Mouse (Mus musculus): ENCODE measurements at regions not wholly inside any gene's neighbourhood (a gene's known extent, or its start where the extent isn't known, plus 50 kb on each side); places are given as distances from the start of the nearest gene placed in this dataset.
A peak's percentile ranks its signal among the peaks of the same experiment; 100 is the strongest.

DNA sequence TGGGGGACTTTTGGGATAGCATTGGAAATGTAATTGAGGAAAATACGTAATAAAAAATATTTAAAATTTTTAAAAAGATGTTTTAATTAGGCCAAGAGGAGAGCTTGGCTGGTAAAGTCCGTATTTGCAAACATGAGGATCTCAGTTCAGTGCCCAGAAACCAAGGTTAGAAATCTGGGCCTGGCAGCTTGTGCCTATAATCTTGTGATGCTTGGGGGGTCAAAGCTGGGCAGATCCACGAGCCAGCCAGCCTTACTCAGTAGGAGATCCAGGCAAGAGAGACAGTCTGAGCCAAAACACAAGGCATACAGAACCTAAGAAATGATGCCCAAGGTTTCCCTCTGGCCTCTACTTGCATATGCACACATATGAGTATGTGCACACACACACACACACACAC is 54.1 kb upstream of the Cxadr start:
- no peaks in the 10 kb centered on the region for H3K36me3 ChIP-seq (ENCODE audit: control insufficient read depth, insufficient read depth, low read length)
- WGBS: 89% methylated on average over 3 of the region's 3 CpGs
- ATAC-seq (ENCODE audit: insufficient read depth, low FRiP score, low TSS enrichment) (no peak), DNase-seq (ENCODE audit: low spot score) (no peak)
- no peaks in the 10 kb centered on the region for H3K27me3 ChIP-seq (ENCODE audit: control insufficient read depth, insufficient read depth, low read length)
- no peak overlapping the region for H3K4me3 ChIP-seq (ENCODE audit: low read depth, low read length)
- H3K9me3 ChIP-seq (ENCODE audit: control insufficient read depth, low read length): no peaks in the 10 kb centered on the region
- H3K4me2 ChIP-seq (ENCODE audit: low read depth): no peak overlapping the region
- H3K4me1 ChIP-seq (ENCODE audit: control insufficient read depth, insufficient read depth, low read length): no peaks in the 10 kb centered on the region
- H3K27ac ChIP-seq (ENCODE audit: low read depth, low read length): no peak overlapping the region
- H3K9ac ChIP-seq (ENCODE audit: low read length): no peak overlapping the region

DNA sequence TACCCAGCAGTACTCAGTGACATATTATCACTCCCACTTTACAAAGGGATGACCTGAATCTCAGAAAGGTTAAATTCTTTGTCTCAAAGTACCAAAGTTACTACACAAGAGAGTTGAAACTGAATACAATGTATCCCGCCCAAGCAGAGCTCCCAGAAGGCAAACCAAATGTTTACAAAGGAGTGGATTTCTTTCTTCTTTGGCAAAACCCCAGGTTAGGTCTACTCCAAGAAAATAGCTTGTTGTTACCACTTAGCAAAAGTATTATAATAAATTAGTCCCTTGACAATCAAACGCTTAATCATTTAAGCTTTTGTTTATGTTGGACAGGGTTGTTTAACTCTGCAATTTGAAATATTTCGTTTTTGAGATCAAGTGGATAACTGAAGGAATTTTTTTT is 58.6 kb upstream of the Cxadr start:
- 75% methylated on average over 3 of the region's 3 CpGs for whole genome bisulfite sequencing
- no peak overlapping the region for H3K4me3 ChIP-seq (ENCODE audit: low read depth, low read length)
- H3K9me3 ChIP-seq (ENCODE audit: control insufficient read depth, low read length): no peaks in the 10 kb centered on the region
- no peaks in the 10 kb centered on the region for H3K27me3 ChIP-seq (ENCODE audit: control insufficient read depth, insufficient read depth, low read length)
- H3K36me3 ChIP-seq (ENCODE audit: control insufficient read depth, insufficient read depth, low read length): no peaks in the 10 kb centered on the region
- H3K9ac ChIP-seq (ENCODE audit: low read length): no peak overlapping the region
- H3K4me1 ChIP-seq (ENCODE audit: control insufficient read depth, insufficient read depth, low read length): no peaks in the 10 kb centered on the region
- H3K4me2 ChIP-seq (ENCODE audit: low read depth): no peak overlapping the region
- DNase-seq (ENCODE audit: low spot score) (no peak), ATAC-seq (ENCODE audit: insufficient read depth, low FRiP score, low TSS enrichment) (no peak)
- H3K27ac ChIP-seq (ENCODE audit: low read depth, low read length): no peak overlapping the region

DNA sequence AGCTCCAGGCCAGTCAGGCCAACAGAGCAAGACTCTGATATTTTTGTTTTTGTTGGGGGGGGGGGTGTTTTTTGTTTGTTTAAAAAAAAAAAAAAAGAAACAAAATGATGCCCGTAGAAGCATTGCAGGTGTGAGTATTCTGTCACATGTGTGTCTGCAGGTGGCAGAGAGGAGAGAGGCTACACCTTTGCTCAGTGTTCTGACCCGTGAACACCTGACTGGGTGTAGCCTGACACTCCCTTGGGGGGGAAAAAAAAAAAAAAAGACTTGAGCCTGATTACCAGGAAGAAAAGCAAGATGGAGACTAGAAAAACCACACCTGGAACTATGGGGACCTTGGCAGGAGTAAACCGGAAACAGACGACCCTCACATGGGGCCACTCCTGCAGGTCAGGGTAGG is 61.1 kb upstream of the Cxadr start:
- no peak for DNase-seq (ENCODE audit: low spot score)
- H3K4me1 ChIP-seq (ENCODE audit: control insufficient read depth, insufficient read depth, low read length): 0 out of 2 replicates have a peak, but pooled peaks cover 5% of the 10 kb centered on the region
- H3K9ac ChIP-seq (ENCODE audit: low read length): no peak overlapping the region
- ATAC-seq (ENCODE audit: insufficient read depth, low FRiP score, low TSS enrichment): no peak
- no peak overlapping the region for H3K4me3 ChIP-seq (ENCODE audit: low read depth, low read length)
- no peak overlapping the region for H3K27ac ChIP-seq (ENCODE audit: low read depth, low read length)
- 84% methylated on average over 4 of the region's 4 CpGs for WGBS
- no peak overlapping the region for H3K4me2 ChIP-seq (ENCODE audit: low read depth)
- no peaks in the 10 kb centered on the region for H3K27me3 ChIP-seq (ENCODE audit: control insufficient read depth, insufficient read depth, low read length)
- no peaks in the 10 kb centered on the region for H3K36me3 ChIP-seq (ENCODE audit: control insufficient read depth, insufficient read depth, low read length)
- H3K9me3 ChIP-seq (ENCODE audit: control insufficient read depth, low read length): no peaks in the 10 kb centered on the region

DNA sequence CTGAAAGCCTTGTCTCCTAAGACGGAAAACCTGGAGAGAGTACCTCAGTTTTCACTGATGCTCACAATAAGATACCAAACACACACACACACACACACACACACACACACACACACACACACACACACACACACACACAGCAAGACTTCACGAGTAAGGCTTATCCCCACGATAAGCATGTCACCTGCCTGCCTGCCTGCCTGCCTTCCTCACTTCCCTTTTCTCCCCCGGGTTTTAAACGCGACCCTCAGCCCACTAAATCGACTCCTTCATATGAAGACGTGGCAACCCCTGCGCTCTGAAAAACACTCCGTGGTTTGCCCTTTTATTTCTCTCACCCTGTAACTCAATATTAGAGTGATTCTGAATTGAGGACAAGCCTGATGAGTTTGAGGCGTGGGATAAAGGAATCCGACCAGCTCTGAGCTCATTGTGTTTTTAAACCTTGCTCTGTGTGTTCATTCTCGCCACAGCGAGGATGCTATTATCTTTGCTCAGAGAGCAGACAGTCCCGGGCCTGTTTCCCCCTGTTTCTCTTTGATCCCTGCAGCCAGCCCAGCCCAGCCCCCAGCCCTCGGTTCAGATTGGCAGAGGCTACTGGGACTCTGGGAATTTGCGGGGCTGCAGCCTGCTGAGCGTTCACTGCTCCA is 63.1 kb upstream of the Cxadr start:
- DNase-seq (ENCODE audit: low spot score) (peak; percentile 80), ATAC-seq (ENCODE audit: insufficient read depth, low FRiP score, low TSS enrichment) (peak; percentile 92)
- Histone ChIP-seq H3K4me1 (ENCODE audit: control insufficient read depth, insufficient read depth, low read length) (0 out of 2 replicates have a peak, but pooled peaks cover 5% of the 10 kb centered on the region), H3K4me2 (ENCODE audit: low read depth) (peak overlapping the region; percentile 72), H3K27ac (ENCODE audit: low read depth, low read length) (peak overlapping the region; percentile 77), H3K27me3 (ENCODE audit: control insufficient read depth, insufficient read depth, low read length) (no peaks in the 10 kb centered on the region), H3K36me3 (ENCODE audit: control insufficient read depth, insufficient read depth, low read length) (no peaks in the 10 kb centered on the region), H3K9me3 (ENCODE audit: control insufficient read depth, low read length) (no peaks in the 10 kb centered on the region), H3K9ac (ENCODE audit: low read length) (peak overlapping the region; percentile 71), H3K4me3 (ENCODE audit: low read depth, low read length) (peak overlapping the region; percentile 32)
- WGBS: under 1% methylated on average over 18 of the region's 18 CpGs

DNA sequence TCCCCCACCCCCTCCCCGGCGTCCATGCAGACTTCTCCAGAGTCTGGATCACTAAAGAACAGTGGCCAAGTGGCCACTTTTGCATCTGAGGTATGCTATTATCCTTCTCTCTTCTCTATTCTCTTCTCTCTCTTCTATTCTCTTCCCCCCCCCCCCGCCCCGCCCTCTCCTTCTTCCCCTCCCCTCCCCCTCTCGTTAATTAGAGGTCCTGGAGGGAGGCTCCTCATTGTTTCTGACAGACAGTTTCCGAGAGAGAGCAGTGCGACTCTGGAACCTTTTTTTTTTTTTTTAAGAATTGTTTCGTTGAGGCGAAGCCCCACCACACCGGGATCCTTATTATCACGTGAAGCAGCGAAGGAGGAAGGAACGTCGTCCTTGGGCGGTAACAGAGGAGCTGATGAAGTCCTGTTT is 63.6 kb upstream of the Cxadr start:
- H3K9ac ChIP-seq (ENCODE audit: low read length): peak overlapping the region; percentile 71
- peak; percentile 49 for ATAC-seq (ENCODE audit: insufficient read depth, low FRiP score, low TSS enrichment)
- H3K9me3 ChIP-seq (ENCODE audit: control insufficient read depth, low read length): no peaks in the 10 kb centered on the region
- DNase-seq (ENCODE audit: low spot score): peak; percentile 49
- peak overlapping the region; percentile 32 for H3K4me3 ChIP-seq (ENCODE audit: low read depth, low read length)
- H3K27me3 ChIP-seq (ENCODE audit: control insufficient read depth, insufficient read depth, low read length): no peaks in the 10 kb centered on the region
- peak overlapping the region; percentile 77 for H3K27ac ChIP-seq (ENCODE audit: low read depth, low read length)
- 0% methylated on average over 11 of the region's 15 CpGs for WGBS
- H3K36me3 ChIP-seq (ENCODE audit: control insufficient read depth, insufficient read depth, low read length): no peaks in the 10 kb centered on the region
- peak overlapping the region; percentile 72 for H3K4me2 ChIP-seq (ENCODE audit: low read depth)
- 0 out of 2 replicates have a peak, but pooled peaks cover 5% of the 10 kb centered on the region for H3K4me1 ChIP-seq (ENCODE audit: control insufficient read depth, insufficient read depth, low read length)

DNA sequence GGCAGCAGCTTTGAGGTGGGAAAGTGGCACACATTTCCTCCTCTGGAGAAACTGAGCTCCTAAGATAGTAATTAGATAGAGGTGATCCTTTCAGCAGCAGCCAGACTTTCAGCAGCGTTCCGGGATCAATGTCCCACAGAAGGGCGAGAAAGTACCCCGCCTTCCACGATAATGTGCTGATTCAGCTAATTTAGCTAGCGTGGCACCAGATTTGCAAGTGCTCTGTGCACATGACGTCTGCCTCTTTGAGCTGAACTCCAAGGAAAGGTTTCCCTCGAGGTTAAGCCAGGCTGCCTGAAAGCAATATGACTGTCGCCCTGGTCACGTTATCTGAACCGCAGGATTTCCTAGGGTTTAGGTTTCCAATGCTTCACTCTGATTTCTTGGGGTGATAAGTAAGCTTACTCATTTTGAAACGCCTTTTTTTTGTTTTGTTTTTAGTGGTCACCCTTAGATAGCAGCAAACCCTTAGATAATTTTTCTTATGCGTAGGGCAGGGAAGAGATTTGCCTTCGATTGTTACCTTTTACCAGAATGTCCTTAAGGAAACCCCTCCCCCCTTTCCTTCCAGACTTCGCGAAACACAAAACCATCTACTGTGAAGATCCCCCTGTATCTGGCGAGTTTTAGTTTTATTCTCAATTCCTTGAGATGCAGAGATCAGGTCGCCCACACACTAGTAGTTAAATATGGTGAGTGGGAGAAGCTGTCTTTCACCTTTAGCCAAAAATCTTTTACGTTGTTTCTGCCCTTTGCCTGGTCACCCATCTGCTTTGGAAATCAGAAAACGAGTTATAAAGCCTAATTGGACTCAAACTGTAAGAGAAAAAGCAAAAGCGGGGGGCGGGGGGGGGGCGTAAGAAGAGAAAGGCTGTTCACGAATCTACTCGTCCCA is 64.3 kb upstream of the Cxadr start:
- no peak overlapping the region; the same call in 1 of the 2 replicates for H3K27ac ChIP-seq (ENCODE audit: low read depth, low read length)
- WGBS: 6% methylated on average over 25 of the region's 25 CpGs

DNA sequence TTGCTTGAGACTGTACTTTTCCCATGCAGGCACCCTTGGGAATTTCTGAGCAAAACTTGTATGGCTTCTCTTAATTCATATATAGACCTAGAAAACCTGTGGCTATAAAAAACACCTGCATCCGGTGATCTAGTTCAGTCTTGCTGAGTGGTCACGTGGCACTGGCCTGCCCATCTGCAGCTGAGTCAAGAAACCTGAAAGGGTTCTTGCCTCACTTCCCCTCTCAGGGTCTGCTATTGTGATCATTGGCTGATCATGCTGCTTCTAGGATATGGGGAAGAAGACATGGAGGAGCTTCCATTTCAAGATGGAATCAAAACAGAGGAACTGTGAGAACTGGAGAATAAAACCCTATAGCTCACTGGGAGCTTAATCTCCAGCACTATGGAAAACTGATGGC is 69.1 kb upstream of the Cxadr start:
- 82% methylated on average over 2 of the region's 2 CpGs for WGBS
- no peak for ATAC-seq (ENCODE audit: insufficient read depth, low FRiP score, low TSS enrichment)
- no peak overlapping the region for H3K27ac ChIP-seq (ENCODE audit: low read depth, low read length)

More for the DNA sequence above, 64.3 kb upstream of the Cxadr start:
- DNase-seq (ENCODE audit: low spot score): peak; percentile 34
- H3K9me3 ChIP-seq (ENCODE audit: control insufficient read depth, low read length): no peaks in the 10 kb centered on the region
- H3K27me3 ChIP-seq (ENCODE audit: control insufficient read depth, insufficient read depth, low read length): no peaks in the 10 kb centered on the region
- no peaks in the 10 kb centered on the region for H3K36me3 ChIP-seq (ENCODE audit: control insufficient read depth, insufficient read depth, low read length)
- H3K4me1 ChIP-seq (ENCODE audit: control insufficient read depth, insufficient read depth, low read length): 0 out of 2 replicates have a peak, but pooled peaks cover 5% of the 10 kb centered on the region
- H3K4me3 ChIP-seq (ENCODE audit: low read depth, low read length): peak overlapping the region; percentile 32
- H3K9ac ChIP-seq (ENCODE audit: low read length): peak overlapping the region; percentile 71
- ATAC-seq (ENCODE audit: insufficient read depth, low FRiP score, low TSS enrichment): peak; percentile 11; the same call in 1 of the 2 replicates
- peak overlapping the region; percentile 72 for H3K4me2 ChIP-seq (ENCODE audit: low read depth)

DNA sequence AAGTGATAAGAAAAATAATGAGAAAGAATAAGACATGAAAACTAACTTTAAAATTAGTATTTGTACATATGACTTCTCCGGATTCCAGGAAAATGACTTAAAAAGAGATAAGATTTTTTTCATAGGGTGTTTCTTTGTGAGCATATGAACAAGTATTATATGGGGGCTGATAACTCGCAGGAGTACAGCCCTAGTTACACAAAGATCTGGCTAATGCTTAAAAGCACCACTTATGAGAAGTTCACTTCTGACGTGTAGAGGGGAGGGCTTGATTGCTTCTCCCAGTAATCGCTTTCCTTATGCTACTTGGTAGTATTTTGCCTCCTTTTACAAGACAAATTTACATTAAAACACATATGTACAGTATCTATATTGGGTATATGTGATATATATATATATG is 72.3 kb upstream of the Cxadr start:
- DNase-seq (ENCODE audit: low spot score) (no peak), ATAC-seq (ENCODE audit: insufficient read depth, low FRiP score, low TSS enrichment) (no peak)
- no peak overlapping the region for H3K4me2 ChIP-seq (ENCODE audit: low read depth)
- no peak overlapping the region for H3K4me3 ChIP-seq (ENCODE audit: low read depth, low read length)
- 88% methylated on average over 4 of the region's 4 CpGs for WGBS
- H3K27ac ChIP-seq (ENCODE audit: low read depth, low read length): no peak overlapping the region
- no peaks in the 10 kb centered on the region for H3K27me3 ChIP-seq (ENCODE audit: control insufficient read depth, insufficient read depth, low read length)
- H3K4me1 ChIP-seq (ENCODE audit: control insufficient read depth, insufficient read depth, low read length): no peaks in the 10 kb centered on the region
- no peak overlapping the region for H3K9ac ChIP-seq (ENCODE audit: low read length)
- H3K9me3 ChIP-seq (ENCODE audit: control insufficient read depth, low read length): no peaks in the 10 kb centered on the region
- H3K36me3 ChIP-seq (ENCODE audit: control insufficient read depth, insufficient read depth, low read length): no peaks in the 10 kb centered on the region

More for the DNA sequence above, 69.1 kb upstream of the Cxadr start:
- H3K4me2 ChIP-seq (ENCODE audit: low read depth): no peak overlapping the region
- DNase-seq (ENCODE audit: low spot score): no peak
- 0 out of 2 replicates have a peak, but pooled peaks cover 5% of the 10 kb centered on the region for H3K4me1 ChIP-seq (ENCODE audit: control insufficient read depth, insufficient read depth, low read length)
- no peak overlapping the region for H3K9ac ChIP-seq (ENCODE audit: low read length)
- H3K9me3 ChIP-seq (ENCODE audit: control insufficient read depth, low read length): no peaks in the 10 kb centered on the region
- H3K36me3 ChIP-seq (ENCODE audit: control insufficient read depth, insufficient read depth, low read length): no peaks in the 10 kb centered on the region
- H3K27me3 ChIP-seq (ENCODE audit: control insufficient read depth, insufficient read depth, low read length): no peaks in the 10 kb centered on the region
- H3K4me3 ChIP-seq (ENCODE audit: low read depth, low read length): no peak overlapping the region
